Mouse (Mus musculus): ENCODE measurements around the gene Plekhd1. TPM values are rescaled to one million over a fixed set of nuclear protein-coding genes. Genes with fewer than 3 reads are reported as not detected.
A peak's percentile ranks its signal among the peaks of the same experiment; 100 is the strongest.

Gene Plekhd1
- total and polyA plus RNA-seq, 3 experiments: 0.08 to 0.34 TPM; not detected in 1

GRCm38 (mm10) chr12:80769697-80770096 is 77.3 kb downstream of the Plekhd1 start:
- dilution Hi-C loops (cut with MboI; ENCODE audit: extremely low pct_ligation_motif_present, extremely low pct_unique_long_range_greater_than_20kb, low sequenced_read_pairs) (no loop called here), in situ Hi-C loops (cut with MboI; ENCODE audit: low pct_ligation_motif_present, low pct_unique_long_range_greater_than_20kb, low sequenced_read_pairs) (loop anchor here (5.0 kb wide), 1 partner anchor 128 kb away; no protein-coding TSS in a partner anchor)
- no peak overlapping the region for H3K27ac ChIP-seq (ENCODE audit: insufficient read depth, low read depth)
- no peak overlapping the region for H3K4me2 ChIP-seq (ENCODE audit: insufficient read depth, low read depth, poor library complexity, severe bottlenecking)
- H3K4me1 ChIP-seq (ENCODE audit: control insufficient read depth in 1 of 2, insufficient read depth in 2 of 2): no peaks in the 10 kb centered on the region
- H3K9me3 ChIP-seq (replicated peaks; ENCODE audit: low read length): no peaks in the 10 kb centered on the region
- DNase-seq (ENCODE audit: extremely low read depth): peak; percentile 67
- H3K9ac ChIP-seq (ENCODE audit: insufficient read depth, low read depth): no peak overlapping the region
- no peaks in the 10 kb centered on the region for H3K79me2 ChIP-seq (replicated peaks; ENCODE audit: control insufficient read depth, extremely low read depth, insufficient read depth, poor library complexity, severe bottlenecking)
- TF ChIP-seq ZC3H11A (IDR thresholded peaks at IDR 0.05; ENCODE audit: low read depth, low read length): peak; percentile 68
- TF ChIP-seq IRF4 (IDR thresholded peaks at IDR 0.05; ENCODE audit: low read depth, low read length): no peak
- peak; percentile 90 for TF ChIP-seq RAD21 (IDR thresholded peaks at IDR 0.05; ENCODE audit: low read depth, low read length)
- TF ChIP-seq SMC3 (IDR thresholded peaks at IDR 0.05; ENCODE audit: low read depth, low read length): peak; percentile 98
- TF ChIP-seq MEF2A (IDR thresholded peaks at IDR 0.05; ENCODE audit: borderline replicate concordance, low read depth, low read length): no peak
- TF ChIP-seq E2F4 (IDR thresholded peaks at IDR 0.05; ENCODE audit: insufficient replicate concordance, low read depth, low read length): no peak
- TF ChIP-seq CHD1 (IDR thresholded peaks at IDR 0.05; ENCODE audit: low read depth, low read length): no peak
- TF ChIP-seq POLR2A (IDR thresholded peaks at IDR 0.05; ENCODE audit: low read depth, low read length): no peak
- TF ChIP-seq CTCF (conservative IDR thresholded peaks at IDR 0.05 in 1 of 2, IDR thresholded peaks at IDR 0.05 in 1 of 2; ENCODE audit: low read depth in 2 of 2, low read length in 2 of 2): peak; percentile 90 to 95
- H3K4me3 ChIP-seq (replicated peaks in 1 of 3; ENCODE audit: low read depth in 2 of 3, low read length in 2 of 3, poor library complexity in 1 of 3): no peak overlapping the region
- H3K27me3 ChIP-seq (replicated peaks): peaks cover 2% of the 10 kb centered on the region
- H3K36me3 ChIP-seq (replicated peaks in 1 of 2; ENCODE audit: control insufficient read depth in 1 of 2, insufficient read depth in 1 of 2, low read length in 1 of 2): no peaks in the 10 kb centered on the region

Other genes with a start within 250 kb of the Plekhd1 start
- gene Exd2, start 229.5 kb upstream of the Plekhd1 start, total RNA-seq (2012; rRNA removed): 10.6 and 15.0 TPM in 2 replicates
- 11.3 and 12.8 TPM in 2 replicates for gene Exd2, start 229.5 kb upstream of the Plekhd1 start, total RNA-seq (2014; rRNA removed)
- 8.8 and 11.2 TPM in 2 replicates for gene Exd2, start 229.5 kb upstream of the Plekhd1 start, polyA plus RNA-seq (2012; ENCODE audit: insufficient read length, low read depth)
- 0.13 TPM in 1 of 2 replicates, not detected in the other for gene Galnt16, start 174.3 kb upstream of the Plekhd1 start, total RNA-seq (2012; rRNA removed)
- not detected in 2 replicates for gene Galnt16, start 174.3 kb upstream of the Plekhd1 start, total RNA-seq (2014; rRNA removed)
- not detected in 2 replicates for gene Galnt16, start 174.3 kb upstream of the Plekhd1 start, polyA plus RNA-seq (2012; ENCODE audit: insufficient read length, low read depth)
- 8.0 and 8.7 TPM in 2 replicates for gene Slc39a9, start 48.7 kb upstream of the Plekhd1 start, total RNA-seq (2012; rRNA removed)
- 7.8 and 9.1 TPM in 2 replicates for gene Slc39a9, start 48.7 kb upstream of the Plekhd1 start, total RNA-seq (2014; rRNA removed)
- 17.1 and 22.5 TPM in 2 replicates for gene Slc39a9, start 48.7 kb upstream of the Plekhd1 start, polyA plus RNA-seq (2012; ENCODE audit: insufficient read length, low read depth)
- 227 and 298 TPM in 2 replicates for gene Erh, start 48.2 kb upstream of the Plekhd1 start, total RNA-seq (2012; rRNA removed)
- gene Erh, start 48.2 kb upstream of the Plekhd1 start, total RNA-seq (2014; rRNA removed): 306 and 315 TPM in 2 replicates
- gene Erh, start 48.2 kb upstream of the Plekhd1 start, polyA plus RNA-seq (2012; ENCODE audit: insufficient read length, low read depth): 229 and 306 TPM in 2 replicates
- gene Ccdc177, start 68.1 kb downstream of the Plekhd1 start, total RNA-seq (2012; rRNA removed): not detected in 2 replicates
- not detected in 2 replicates for gene Ccdc177, start 68.1 kb downstream of the Plekhd1 start, total RNA-seq (2014; rRNA removed)
- gene Ccdc177, start 68.1 kb downstream of the Plekhd1 start, polyA plus RNA-seq (2012; ENCODE audit: insufficient read length, low read depth): not detected in 2 replicates
- gene Susd6, start 97.9 kb downstream of the Plekhd1 start, total RNA-seq (2012; rRNA removed): 6.4 and 8.7 TPM in 2 replicates
- gene Susd6, start 97.9 kb downstream of the Plekhd1 start, total RNA-seq (2014; rRNA removed): 5.6 and 7.8 TPM in 2 replicates
- gene Susd6, start 97.9 kb downstream of the Plekhd1 start, polyA plus RNA-seq (2012; ENCODE audit: insufficient read length, low read depth): 9.5 and 11.0 TPM in 2 replicates

All from CH12.LX (cell line).